ENCODE assay signal across 10 mouse cellular contexts in genomic region chr1:74795145-74795529, GRCm38 (mm10). TPM values are rescaled to one million over a fixed set of nuclear protein-coding genes. Genes with fewer than 3 reads are reported as not detected.
DNase-seq lines count a peak whose midpoint lies in the region; ATAC-seq and TF ChIP-seq lines count a peak whose summit lies in the region.
"Had no signal": no experiment of that assay in that cellular context is flagged by ENCODE, and none has a peak within 500 bp of the region (broad histone marks: within the 10 kb centered on the region; RNA-seq: fewer than 3 reads in every experiment).

No protein-coding gene starts in this region.

- no peak for TF ChIP-seq EP300 in heart, postnatal 0 days (IDR thresholded peaks at IDR 0.05; ENCODE audit: low read depth)

- no peaks in the 10 kb centered on the region for H3K4me1 ChIP-seq in heart, postnatal 0 days (ENCODE audit: control insufficient read depth, insufficient read depth)
- peaks cover 18% of the 10 kb centered on the region for H3K4me1 ChIP-seq in embryonic facial prominence, embryonic 11.5 days (ENCODE audit: control insufficient read depth, insufficient read depth, low read length)
- peaks cover 25% of the 10 kb centered on the region for H3K4me1 ChIP-seq in hindbrain, embryonic 14.5 days (replicated peaks; ENCODE audit: control insufficient read depth, insufficient read depth, low read length)
- H3K4me1 ChIP-seq in midbrain, postnatal 0 days (ENCODE audit: insufficient read depth, low read length) = peaks cover 12% of the 10 kb centered on the region; the same call in 1 of the 2 replicates

- no peak overlapping the region for H3K9ac ChIP-seq in heart, postnatal 0 days (replicated peaks; ENCODE audit: low read depth, low read length)
- no peak overlapping the region for H3K9ac ChIP-seq in embryonic facial prominence, embryonic 11.5 days (replicated peaks; ENCODE audit: low read length)
- no peak overlapping the region for H3K9ac ChIP-seq in hindbrain, embryonic 14.5 days
- H3K9ac ChIP-seq in midbrain, postnatal 0 days (replicated peaks; ENCODE audit: low read length, poor library complexity, severe bottlenecking) = no peak overlapping the region

- WGBS in heart, postnatal 0 days = 3% methylated on average over 7 of the region's 11 CpGs
- WGBS in embryonic facial prominence, embryonic 11.5 days = 1% methylated on average over 6 of the region's 11 CpGs
- WGBS in hindbrain, embryonic 14.5 days = 4% methylated on average over 7 of the region's 11 CpGs
- 5% methylated on average over 6 of the region's 11 CpGs for WGBS in midbrain, postnatal 0 days

- no peak for TF ChIP-seq CTCF in heart, postnatal 0 days (IDR thresholded peaks at IDR 0.05; ENCODE audit: low read depth)
- no peak for TF ChIP-seq CTCF in midbrain, postnatal 0 days (IDR thresholded peaks at IDR 0.05)

- no peak overlapping the region for H3K4me2 ChIP-seq in heart, postnatal 0 days (ENCODE audit: low read depth, low read length)
- H3K4me2 ChIP-seq in embryonic facial prominence, embryonic 11.5 days (ENCODE audit: low read depth, low read length) = no peak overlapping the region; the same call in 1 of the 2 replicates
- H3K4me2 ChIP-seq in hindbrain, embryonic 14.5 days (replicated peaks) = peak overlapping the region; percentile 45; the same call in 1 of the 2 replicates
- H3K4me2 ChIP-seq in midbrain, postnatal 0 days (ENCODE audit: low read depth, low read length, poor library complexity, severe bottlenecking) = peak overlapping the region; percentile 59; the same call in 1 of the 2 replicates

- peaks cover 99% of the 10 kb centered on the region for H3K27me3 ChIP-seq in heart, postnatal 0 days (ENCODE audit: control insufficient read depth, insufficient read depth, low read length)
- H3K27me3 ChIP-seq in embryonic facial prominence, embryonic 11.5 days (ENCODE audit: control insufficient read depth, insufficient read depth, low read length) = peaks cover 85% of the 10 kb centered on the region
- peaks cover 96% of the 10 kb centered on the region for H3K27me3 ChIP-seq in hindbrain, embryonic 14.5 days (ENCODE audit: control insufficient read depth, insufficient read depth, low read length)
- H3K27me3 ChIP-seq in midbrain, postnatal 0 days (ENCODE audit: insufficient read depth, low read length) = peaks cover 60% of the 10 kb centered on the region

- no peak overlapping the region for H3K4me3 ChIP-seq in heart, postnatal 0 days (ENCODE audit: low read depth, low read length)
- H3K4me3 ChIP-seq in embryonic facial prominence, embryonic 11.5 days (ENCODE audit: low read depth, low read length) = peak overlapping the region; percentile 23
- H3K4me3 ChIP-seq in hindbrain, embryonic 14.5 days (replicated peaks; ENCODE audit: low read length) = no peak overlapping the region
- no peak overlapping the region for H3K4me3 ChIP-seq in midbrain, postnatal 0 days (ENCODE audit: low read depth, low read length)

- 0 out of 2 replicates have a peak, but pooled peaks have one; percentile 5 for ATAC-seq in heart, postnatal 0 days (ENCODE audit: insufficient read depth, low read depth)
- no peak for ATAC-seq in embryonic facial prominence, embryonic 11.5 days (replicated peaks; ENCODE audit: insufficient number of reproducible peaks, low FRiP score, low TSS enrichment, low read depth)
- no peak for ATAC-seq in hindbrain, embryonic 14.5 days (ENCODE audit: low FRiP score)
- ATAC-seq in midbrain, postnatal 0 days (ENCODE audit: low FRiP score) = no peak

- intact Hi-C loops in heart, postnatal 10 days (cut with DNase I) = no loop called here

- H3K36me3 ChIP-seq in heart, postnatal 0 days (replicated peaks; ENCODE audit: control insufficient read depth, insufficient read depth, low read length) = no peaks in the 10 kb centered on the region
- no peaks in the 10 kb centered on the region for H3K36me3 ChIP-seq in embryonic facial prominence, embryonic 11.5 days (replicated peaks; ENCODE audit: control insufficient read depth, insufficient read depth, low read depth, low read length)
- H3K36me3 ChIP-seq in hindbrain, embryonic 14.5 days (replicated peaks; ENCODE audit: control insufficient read depth, insufficient read depth) = no peaks in the 10 kb centered on the region
- H3K36me3 ChIP-seq in midbrain, postnatal 0 days (ENCODE audit: insufficient read depth, low read length) = no peaks in the 10 kb centered on the region

- no peak overlapping the region for H3K27ac ChIP-seq in heart, postnatal 0 days (ENCODE audit: low read depth)
- H3K27ac ChIP-seq in embryonic facial prominence, embryonic 11.5 days (replicated peaks; ENCODE audit: low read depth, low read length) = no peak overlapping the region
- H3K27ac ChIP-seq in hindbrain, embryonic 14.5 days = no peak overlapping the region
- H3K27ac ChIP-seq in midbrain, postnatal 0 days (ENCODE audit: low read depth, low read length) = no peak overlapping the region

- DNase-seq in heart, postnatal 0 days (ENCODE audit: low spot score) = no peak
- no peak for DNase-seq in heart, postnatal 10 days
- no peak for DNase-seq in embryonic facial prominence, embryonic 11.5 days (ENCODE audit: low spot score)
- DNase-seq in hindbrain, embryonic 14.5 days (ENCODE audit: low spot score) = no peak
- no peak for DNase-seq in midbrain, postnatal 0 days (ENCODE audit: low spot score)
- DNase-seq in spleen, postnatal 14 days (ENCODE audit: low spot score in 2 of 2) = no peak
- DNase-seq in left cerebral cortex, adult 11 months (ENCODE audit: low spot score) = no peak
- DNase-seq in B cell, adult 2 months = no peak

- no peaks in the 10 kb centered on the region for H3K9me3 ChIP-seq in heart, postnatal 0 days (replicated peaks; ENCODE audit: control insufficient read depth, low read length)
- no peaks in the 10 kb centered on the region for H3K9me3 ChIP-seq in embryonic facial prominence, embryonic 11.5 days (replicated peaks; ENCODE audit: control insufficient read depth, low read length)
- H3K9me3 ChIP-seq in hindbrain, embryonic 14.5 days (ENCODE audit: control insufficient read depth, low read length) = no peaks in the 10 kb centered on the region
- no peaks in the 10 kb centered on the region for H3K9me3 ChIP-seq in midbrain, postnatal 0 days (ENCODE audit: low read length)

RNA-seq across cellular contexts. Expression of gene Wnt10a, which starts 3.8 kb away (rescaled TPM):
- not detected in 2 replicates for total RNA-seq in heart, postnatal 0 days (2014; rRNA removed; ENCODE audit: low replicate concordance)
- polyA plus RNA-seq in heart, postnatal 0 days (2015; fragmentation: Nextera tagmentation; extraction: Ambion mirVana) = not detected in 2 replicates
- not detected for total RNA-seq in heart, postnatal 10 days (2021)
- 1.5 and 1.6 TPM in 2 replicates for polyA plus RNA-seq in embryonic facial prominence, embryonic 11.5 days (2014; fragmentation: Nextera tagmentation; extraction: Ambion mirVana)
- 0.13 and 0.21 TPM in 2 replicates for polyA plus RNA-seq in hindbrain, embryonic 14.5 days (2014; fragmentation: Nextera tagmentation; extraction: Ambion mirVana)
- total RNA-seq in midbrain, postnatal 0 days (2014; rRNA removed) = 0.09 and 0.82 TPM in 2 replicates
- 0.10 and 0.38 TPM in 2 replicates for polyA plus RNA-seq in midbrain, postnatal 0 days (2015; fragmentation: Nextera tagmentation; extraction: Ambion mirVana)
- total RNA-seq: liver, adult 2 months; MEL had no signal
- polyA plus RNA-seq: liver, adult 2 months had no signal

RNA-seq across cellular contexts. Expression of gene Wnt6, which starts 23.4 kb away (rescaled TPM):
- 0.23 and 0.88 TPM in 2 replicates for total RNA-seq in heart, postnatal 0 days (2014; rRNA removed; ENCODE audit: low replicate concordance)
- 0.11 and 0.21 TPM in 2 replicates for polyA plus RNA-seq in heart, postnatal 0 days (2015; fragmentation: Nextera tagmentation; extraction: Ambion mirVana)
- under 1 TPM; 0.17 to 0.60 TPM for total RNA-seq in heart, postnatal 10 days (2021)
- polyA plus RNA-seq in embryonic facial prominence, embryonic 11.5 days (2014; fragmentation: Nextera tagmentation; extraction: Ambion mirVana) = 15.5 and 19.1 TPM in 2 replicates
- polyA plus RNA-seq in hindbrain, embryonic 14.5 days (2014; fragmentation: Nextera tagmentation; extraction: Ambion mirVana) = 4.4 TPM in 2 replicates
- total RNA-seq in midbrain, postnatal 0 days (2014; rRNA removed) = 6.2 and 8.4 TPM in 2 replicates
- polyA plus RNA-seq in midbrain, postnatal 0 days (2015; fragmentation: Nextera tagmentation; extraction: Ambion mirVana) = 6.3 and 6.6 TPM in 2 replicates
- total RNA-seq: liver, adult 2 months; MEL had no signal

RNA-seq across cellular contexts. Expression of gene Prkag3, which starts 46.1 kb away (rescaled TPM):
- 2.4 and 9.6 TPM in 2 replicates for total RNA-seq in heart, postnatal 0 days (2014; rRNA removed; ENCODE audit: low replicate concordance)
- 2.0 and 2.5 TPM in 2 replicates for polyA plus RNA-seq in heart, postnatal 0 days (2015; fragmentation: Nextera tagmentation; extraction: Ambion mirVana)
- total RNA-seq in heart, postnatal 10 days (2021) = 1 to 10 TPM; 1.7 to 2.1 TPM
- polyA plus RNA-seq in embryonic facial prominence, embryonic 11.5 days (2014; fragmentation: Nextera tagmentation; extraction: Ambion mirVana) = not detected in 2 replicates
- not detected in 2 replicates for polyA plus RNA-seq in hindbrain, embryonic 14.5 days (2014; fragmentation: Nextera tagmentation; extraction: Ambion mirVana)
- 0.11 TPM in 1 of 2 replicates, not detected in the other for total RNA-seq in midbrain, postnatal 0 days (2014; rRNA removed)
- polyA plus RNA-seq in midbrain, postnatal 0 days (2015; fragmentation: Nextera tagmentation; extraction: Ambion mirVana) = 0.09 TPM in 1 of 2 replicates, not detected in the other
- total RNA-seq: MEL had no signal
- polyA plus RNA-seq: liver, adult 2 months had no signal

RNA-seq across cellular contexts. Expression of gene Cdk5r2, which starts 59.6 kb away (rescaled TPM):
- not detected in 2 replicates for total RNA-seq in heart, postnatal 0 days (2014; rRNA removed; ENCODE audit: low replicate concordance)
- polyA plus RNA-seq in heart, postnatal 0 days (2015; fragmentation: Nextera tagmentation; extraction: Ambion mirVana) = not detected in 2 replicates
- total RNA-seq in heart, postnatal 10 days (2021) = under 1 TPM in 1 of 2 experiments, not detected in 1; 0.12 TPM
- 0.84 and 1.1 TPM in 2 replicates for polyA plus RNA-seq in embryonic facial prominence, embryonic 11.5 days (2014; fragmentation: Nextera tagmentation; extraction: Ambion mirVana)
- polyA plus RNA-seq in hindbrain, embryonic 14.5 days (2014; fragmentation: Nextera tagmentation; extraction: Ambion mirVana) = 23.3 and 27.4 TPM in 2 replicates
- total RNA-seq in midbrain, postnatal 0 days (2014; rRNA removed) = 64.0 and 70.2 TPM in 2 replicates
- 15.4 and 17.8 TPM in 2 replicates for polyA plus RNA-seq in midbrain, postnatal 0 days (2015; fragmentation: Nextera tagmentation; extraction: Ambion mirVana)
- total RNA-seq: liver, adult 2 months; MEL had no signal
- polyA plus RNA-seq: liver, adult 2 months had no signal

Comparison
In these comparisons a context has a peak if more than half of its experiments do, and no peak if none do; other contexts are left out.
1. H3K4me2 ChIP-seq: peak in hindbrain, embryonic 14.5 days (single experiment) and midbrain, postnatal 0 days (single experiment); none in heart, postnatal 0 days (single experiment) and embryonic facial prominence, embryonic 11.5 days (single experiment).